ENCODE assay signal across 8 mouse cellular contexts in genomic region chr13:73330844-73331501, GRCm38 (mm10). TPM values are rescaled to one million over a fixed set of nuclear protein-coding genes. Genes with fewer than 3 reads are reported as not detected.
DNase-seq lines count a peak whose midpoint lies in the region; ATAC-seq and TF ChIP-seq lines count a peak whose summit lies in the region.

No protein-coding gene starts in this region.

- H3K4me1 ChIP-seq in brown adipose tissue, adult 24 weeks (ENCODE audit: control insufficient read depth, insufficient read depth, insufficient read length, low read length), result peaks cover 10% of the 10 kb centered on the region; the same call in 1 of the 2 replicates
- H3K4me1 ChIP-seq in heart, embryonic 14.5 days (ENCODE audit: control insufficient read depth in 2 of 2, insufficient read depth in 2 of 2, low read length in 2 of 2), result peaks cover 18 to 53% of the 10 kb centered on the region in 2 experiments
- peaks cover 20 to 21% of the 10 kb centered on the region in 2 experiments for H3K4me1 ChIP-seq in liver, embryonic 14.5 days (replicated peaks; ENCODE audit: control insufficient read depth in 2 of 2, insufficient read depth in 2 of 2, low read length in 1 of 2)
- 0 out of 2 replicates have a peak, but pooled peaks cover 2% of the 10 kb centered on the region for H3K4me1 ChIP-seq in neural tube, embryonic 11.5 days (ENCODE audit: control insufficient read depth, insufficient read depth, low read length)
- H3K4me1 ChIP-seq in stomach, postnatal 0 days (replicated peaks; ENCODE audit: control insufficient read depth, insufficient read depth), result 0 out of 2 replicates have a peak, but pooled peaks cover 3% of the 10 kb centered on the region

- peak; percentile 79 for ATAC-seq in heart, embryonic 14.5 days (ENCODE audit: insufficient number of reproducible peaks, insufficient read depth, low FRiP score, low read depth)
- peak; percentile 83 for ATAC-seq in liver, embryonic 14.5 days (ENCODE audit: insufficient read depth)
- peak; percentile 88 for ATAC-seq in neural tube, embryonic 11.5 days (ENCODE audit: insufficient read depth, low FRiP score, low TSS enrichment)
- ATAC-seq in stomach, postnatal 0 days (ENCODE audit: low FRiP score, low TSS enrichment), result peak; percentile 87

- peak overlapping the region; percentile 86 for H3K27ac ChIP-seq in brown adipose tissue, adult 24 weeks (replicated peaks; ENCODE audit: low read depth, low read length)
- H3K27ac ChIP-seq in heart, embryonic 14.5 days (replicated peaks in 1 of 2; ENCODE audit: control insufficient read depth in 1 of 2, insufficient read depth in 1 of 2, low read depth in 2 of 2, low read length in 2 of 2), result peak overlapping the region; percentile 70 to 91
- peak overlapping the region; percentile 49 for H3K27ac ChIP-seq in liver, embryonic 14.5 days
- H3K27ac ChIP-seq in neural tube, embryonic 11.5 days (ENCODE audit: low read depth, low read length), result no peak overlapping the region
- H3K27ac ChIP-seq in stomach, postnatal 0 days (replicated peaks), result peak overlapping the region; percentile 78

- H3K36me3 ChIP-seq in heart, embryonic 14.5 days (ENCODE audit: control insufficient read depth, insufficient read depth, low read length), result peaks cover 11% of the 10 kb centered on the region
- no peaks in the 10 kb centered on the region; the same call in 1 of the 2 replicates for H3K36me3 ChIP-seq in liver, embryonic 14.5 days (replicated peaks; ENCODE audit: control insufficient read depth, insufficient read depth, low read depth)
- no peaks in the 10 kb centered on the region for H3K36me3 ChIP-seq in neural tube, embryonic 11.5 days (ENCODE audit: control insufficient read depth, insufficient read depth, low read length)
- no peaks in the 10 kb centered on the region for H3K36me3 ChIP-seq in stomach, postnatal 0 days (ENCODE audit: control insufficient read depth, insufficient read depth, low read length)

- H3K27me3 ChIP-seq in heart, embryonic 14.5 days (ENCODE audit: control insufficient read depth, insufficient read depth, low read length), result no peaks in the 10 kb centered on the region
- H3K27me3 ChIP-seq in liver, embryonic 14.5 days (ENCODE audit: control insufficient read depth, insufficient read depth, low read length), result no peaks in the 10 kb centered on the region
- no peaks in the 10 kb centered on the region for H3K27me3 ChIP-seq in neural tube, embryonic 11.5 days (ENCODE audit: control insufficient read depth, insufficient read depth, low read length)
- no peaks in the 10 kb centered on the region for H3K27me3 ChIP-seq in stomach, postnatal 0 days (ENCODE audit: control insufficient read depth, insufficient read depth, low read length)

- 0 out of 2 replicates have a peak, but pooled peaks have one; percentile 8 for TF ChIP-seq CTCF in liver, embryonic 14.5 days (IDR thresholded peaks at IDR 0.05; ENCODE audit: low read depth)
- TF ChIP-seq CTCF in stomach, postnatal 0 days (IDR thresholded peaks at IDR 0.05; ENCODE audit: low read depth), result no peak

- H3K4me2 ChIP-seq in heart, embryonic 14.5 days (ENCODE audit: low read length), result peak overlapping the region; percentile 80
- peak overlapping the region; percentile 82 for H3K4me2 ChIP-seq in liver, embryonic 14.5 days (ENCODE audit: low read depth)
- H3K4me2 ChIP-seq in neural tube, embryonic 11.5 days (ENCODE audit: low read depth), result peak overlapping the region; percentile 92
- peak overlapping the region; percentile 86 for H3K4me2 ChIP-seq in stomach, postnatal 0 days (replicated peaks; ENCODE audit: low read depth)

- DNase-seq in CD4-positive, CD25-positive, alpha-beta regulatory T cell, adult 2 months (ENCODE audit: low read depth, low spot score), result peak; percentile 95
- peak; percentile 83 for DNase-seq in fibroblast of lung, adult 2 months (ENCODE audit: low read depth)
- DNase-seq in kidney, postnatal 25 days, result peak; percentile 93 to 94
- peak; percentile 78 to 82 (median 79) for DNase-seq in liver, embryonic 14.5 days (ENCODE audit: low read depth in 3 of 3, low spot score in 3 of 3)
- DNase-seq in neural tube, embryonic 11.5 days (ENCODE audit: low spot score), result peak; percentile 85
- DNase-seq in stomach, postnatal 0 days (ENCODE audit: low spot score), result peak; percentile 88

- H3K9me3 ChIP-seq in heart, embryonic 14.5 days (ENCODE audit: control insufficient read depth, low read length), result no peaks in the 10 kb centered on the region
- no peaks in the 10 kb centered on the region for H3K9me3 ChIP-seq in liver, embryonic 14.5 days (ENCODE audit: control insufficient read depth, low read length)
- H3K9me3 ChIP-seq in neural tube, embryonic 11.5 days (ENCODE audit: control insufficient read depth, low read length), result no peaks in the 10 kb centered on the region
- no peaks in the 10 kb centered on the region for H3K9me3 ChIP-seq in stomach, postnatal 0 days (ENCODE audit: control insufficient read depth, low read length)

- no peak for TF ChIP-seq EP300 in liver, embryonic 14.5 days (IDR thresholded peaks at IDR 0.05; ENCODE audit: low read depth)
- no peak for TF ChIP-seq EP300 in stomach, postnatal 0 days (optimal IDR thresholded peaks at IDR 0.05)

- H3K9ac ChIP-seq in heart, embryonic 14.5 days (ENCODE audit: low read length), result peak overlapping the region; percentile 79
- H3K9ac ChIP-seq in liver, embryonic 14.5 days (replicated peaks), result peak overlapping the region; percentile 94
- peak overlapping the region; percentile 95 for H3K9ac ChIP-seq in neural tube, embryonic 11.5 days (ENCODE audit: low read length)
- peak overlapping the region; percentile 93 for H3K9ac ChIP-seq in stomach, postnatal 0 days (ENCODE audit: low read length)

- H3K4me3 ChIP-seq in brown adipose tissue, adult 24 weeks (ENCODE audit: insufficient read depth, low read depth, low read length), result peak overlapping the region; percentile 95
- H3K4me3 ChIP-seq in heart, embryonic 14.5 days (ENCODE audit: control insufficient read depth in 1 of 2, insufficient read depth in 1 of 2, low read depth in 1 of 2, low read length in 2 of 2), result peak overlapping the region; percentile 56 to 96
- peak overlapping the region; percentile 89 to 94 for H3K4me3 ChIP-seq in liver, embryonic 14.5 days (ENCODE audit: insufficient read depth in 1 of 2, low read depth in 2 of 2, low read length in 2 of 2)
- peak overlapping the region; percentile 71 for H3K4me3 ChIP-seq in neural tube, embryonic 11.5 days (ENCODE audit: low read depth, low read length)
- H3K4me3 ChIP-seq in stomach, postnatal 0 days (ENCODE audit: low read depth, low read length), result peak overlapping the region; percentile 78

- WGBS in heart, embryonic 14.5 days, result 1% methylated on average over 42 of the region's 42 CpGs
- 1% methylated on average over 42 of the region's 42 CpGs for WGBS in liver, embryonic 14.5 days (ENCODE audit: insufficient replicate concordance)
- WGBS in neural tube, embryonic 11.5 days, result under 1% methylated on average over 40 of the region's 42 CpGs
- under 1% methylated on average over 42 of the region's 42 CpGs for WGBS in stomach, postnatal 0 days

RNA-seq across cellular contexts. Expression of gene Ndufs6, which starts 2.6 kb away (rescaled TPM):
- 1,095 and 1,117 TPM in 2 replicates for polyA plus RNA-seq in brown adipose tissue, adult 24 weeks (2012; ENCODE audit: insufficient read depth, insufficient read length, missing spikeins)
- polyA plus RNA-seq in heart, embryonic 14.5 days (2014; fragmentation: Nextera tagmentation; extraction: Ambion mirVana), result 792 and 837 TPM in 2 replicates
- 117 and 158 TPM in 2 replicates for polyA plus RNA-seq in liver, embryonic 14.5 days (2012; rRNA removed)
- polyA plus RNA-seq in liver, embryonic 14.5 days (2014; fragmentation: Nextera tagmentation; extraction: Ambion mirVana), result 290 and 302 TPM in 2 replicates
- 304 and 314 TPM in 2 replicates for polyA plus RNA-seq in neural tube, embryonic 11.5 days (2014; fragmentation: Nextera tagmentation; extraction: Ambion mirVana)
- 392 and 421 TPM in 2 replicates for polyA plus RNA-seq in stomach, postnatal 0 days (2015; fragmentation: Nextera tagmentation; extraction: Ambion mirVana)

RNA-seq across cellular contexts. Expression of gene Mrpl36, which starts 2.7 kb away (rescaled TPM):
- polyA plus RNA-seq in brown adipose tissue, adult 24 weeks (2012; ENCODE audit: insufficient read depth, insufficient read length, missing spikeins), result 77.3 and 83.9 TPM in 2 replicates
- polyA plus RNA-seq in heart, embryonic 14.5 days (2014; fragmentation: Nextera tagmentation; extraction: Ambion mirVana), result 173 and 176 TPM in 2 replicates
- 49.6 and 52.4 TPM in 2 replicates for polyA plus RNA-seq in liver, embryonic 14.5 days (2012; rRNA removed)
- 86.7 and 93.8 TPM in 2 replicates for polyA plus RNA-seq in liver, embryonic 14.5 days (2014; fragmentation: Nextera tagmentation; extraction: Ambion mirVana)
- polyA plus RNA-seq in neural tube, embryonic 11.5 days (2014; fragmentation: Nextera tagmentation; extraction: Ambion mirVana), result 106 and 108 TPM in 2 replicates
- polyA plus RNA-seq in stomach, postnatal 0 days (2015; fragmentation: Nextera tagmentation; extraction: Ambion mirVana), result 124 and 133 TPM in 2 replicates
